Mouse (Mus musculus) spleen, adult 2 months (tissue): ENCODE measurements around the gene Slc37a3. TPM values are rescaled to one million over a fixed set of nuclear protein-coding genes. Genes with fewer than 3 reads are reported as not detected.
"Not testable (repeated sequence)": the region's sequence is repeated elsewhere in the genome, so short reads cannot be mapped to it uniquely, and the experiment has no call there.

Source experiments
- DNase-seq, 2 experiments: peaks; one replicate each; pipeline versions ENCODE4 v3.0.0 to v3.0.0-alpha.2; 2012 to 2021; ENCODE audit warnings: low spot score in 2 of 2, low read depth in 1 of 2
- H3K27ac ChIP-seq: fragments of 200-500 bp; 2 replicates; pipeline ENCODE4 v1.5.1; 2012; ENCODE audit warnings: low read length, inconsistent platforms; ENCODE audit not compliant: insufficient read depth
- H3K27me3 ChIP-seq: fragments of 200-500 bp; 2 replicates; pipeline ENCODE4 v1.6.1; 2012; ENCODE audit warnings: mild to moderate bottlenecking, moderate library complexity, low read length, inconsistent platforms; ENCODE audit not compliant: control insufficient read depth, insufficient read depth
- H3K36me3 ChIP-seq: fragments of 200-500 bp; 2 replicates; pipeline ENCODE4 v1.6.1; 2012; ENCODE audit warnings: mild to moderate bottlenecking, low read length, inconsistent platforms; ENCODE audit not compliant: control insufficient read depth, insufficient read depth
- H3K4me1 ChIP-seq: fragments of 200-500 bp; 2 replicates; pipeline ENCODE4 v1.6.1; 2011; ENCODE audit warnings: inconsistent platforms; ENCODE audit not compliant: control insufficient read depth, insufficient read depth, insufficient read length
- H3K4me3 ChIP-seq: fragments of 200-500 bp; 2 replicates; pipeline ENCODE4 v1.5.1; 2011; ENCODE audit warnings: mild to moderate bottlenecking, inconsistent platforms; ENCODE audit not compliant: insufficient read depth, insufficient read length; ENCODE audit errors: extremely low read depth
- CTCF ChIP-seq: fragments of 200-500 bp; IDR thresholded peaks from 2 replicates; pipeline ENCODE4 v1.5.1; 2011; ENCODE audit warnings: mild to moderate bottlenecking, inconsistent platforms; ENCODE audit not compliant: insufficient read depth, insufficient read length, insufficient replicate concordance; ENCODE audit errors: extremely low read depth
- POLR2A ChIP-seq: fragments of 200-500 bp; IDR thresholded peaks from 2 replicates; pipeline ENCODE4 v1.6.1; 2011; ENCODE audit warnings: low read depth, low read length, inconsistent platforms
- WGBS: fragments of 180-500 bp; shearing (Covaris S2); methylation state at CpG from one replicate; pipeline ENCODE4 v1.1.7; 2018; 5-methylcytosine and 5-hydroxymethylcytosine counted together
- polyA plus RNA-seq: library from polyadenylated mRNA; depleted of rRNA; stranded (reverse); fragments of >200 nt; gene quantifications from 2 replicates; pipeline ENCODE4 v1.2.3, GENCODE M21; 2012

Slc37a3 gene
- polyA plus RNA-seq, 1 experiment, result 10.3 TPM

GRCm38 (mm10) chr6:39372042-39372441 lies 5.4 kb downstream of the Slc37a3 start:
- Histone ChIP-seq H3K4me1 (peaks cover 14% of the 10 kb centered on the region; the same call in 1 of the 2 replicates), H3K36me3 (no peaks in the 10 kb centered on the region), H3K27ac (no peak overlapping the region), H3K4me3 (no peak overlapping the region), H3K27me3 (no peaks in the 10 kb centered on the region)
- DNase-seq, result no peak
- TF ChIP-seq CTCF (no peak), POLR2A (no peak)

- Histone ChIP-seq H3K4me1 (peaks cover 10% of the 10 kb centered on the region; the same call in 1 of the 2 replicates), H3K27ac (no peak overlapping the region), H3K27me3 (no peaks in the 10 kb centered on the region), H3K4me3 (no peak overlapping the region), H3K36me3 (peaks cover 4% of the 10 kb centered on the region)
- no peak for TF ChIP-seq POLR2A
- TF ChIP-seq CTCF, result no peak
- 91% methylated on average over 3 of the region's 3 CpGs for WGBS
- DNase-seq, result no peak
Measured at GRCm38 (mm10) chr6:39369631-39370030, 7.8 kb downstream of the Slc37a3 start.

GRCm38 (mm10) chr6:39362684-39363083 lies 14.8 kb downstream of the Slc37a3 start:
- no peak overlapping the region for H3K4me3 ChIP-seq
- H3K4me1 ChIP-seq, result no peaks in the 10 kb centered on the region
- no peak for TF ChIP-seq CTCF
- TF ChIP-seq POLR2A, result no peak
- 93% methylated on average over 2 of the region's 2 CpGs for WGBS
- DNase-seq, result no peak
- peaks cover 9% of the 10 kb centered on the region for H3K36me3 ChIP-seq
- no peak overlapping the region for H3K27ac ChIP-seq
- no peaks in the 10 kb centered on the region for H3K27me3 ChIP-seq

GRCm38 (mm10) chr6:39359207-39359606 lies 18.3 kb downstream of the Slc37a3 start:
- H3K36me3 ChIP-seq, result peaks cover 19% of the 10 kb centered on the region
- H3K27ac ChIP-seq, DNase-seq, H3K4me3 ChIP-seq, H3K4me1 ChIP-seq, H3K27me3 ChIP-seq: not testable (repeated sequence)
- WGBS, result 98% methylated on average over 9 of the region's 9 CpGs

GRCm38 (mm10) chr6:39348946-39349345 lies 28.5 kb downstream of the Slc37a3 start:
- peaks cover 7% of the 10 kb centered on the region for H3K4me1 ChIP-seq
- no peak overlapping the region for H3K4me3 ChIP-seq
- no peak overlapping the region for H3K27ac ChIP-seq
- TF ChIP-seq CTCF (no peak), POLR2A (no peak)
- H3K27me3 ChIP-seq, result no peaks in the 10 kb centered on the region
- WGBS, result 90% methylated on average over 6 of the region's 6 CpGs
- peaks cover 24% of the 10 kb centered on the region for H3K36me3 ChIP-seq
- no peak for DNase-seq

- H3K27me3 ChIP-seq, result no peaks in the 10 kb centered on the region
- H3K27ac ChIP-seq, result no peak overlapping the region; the same call in 1 of the 2 replicates
- H3K4me1 ChIP-seq, result peaks cover 7% of the 10 kb centered on the region
- no peak for DNase-seq
- 46% methylated on average over 4 of the region's 4 CpGs for WGBS
- TF ChIP-seq POLR2A (no peak), CTCF (no peak)
- peaks cover 24% of the 10 kb centered on the region for H3K36me3 ChIP-seq
- H3K4me3 ChIP-seq, result no peak overlapping the region
Measured at GRCm38 (mm10) chr6:39347880-39348814, 29.3 kb downstream of the Slc37a3 start.

GRCm38 (mm10) chr6:39346991-39347501 lies 30.4 kb downstream of the Slc37a3 start:
- Histone ChIP-seq H3K4me3 (no peak overlapping the region), H3K4me1 (peaks cover 7% of the 10 kb centered on the region), H3K36me3 (peaks cover 24% of the 10 kb centered on the region), H3K27ac (peak overlapping the region; percentile 19; the same call in 1 of the 2 replicates), H3K27me3 (no peaks in the 10 kb centered on the region)
- TF ChIP-seq POLR2A, result no peak
- TF ChIP-seq CTCF, result no peak
- 55% methylated on average over 15 of the region's 15 CpGs for WGBS
- no peak for DNase-seq
